Mouse (Mus musculus) layer of hippocampus, postnatal 25 days (tissue): ENCODE measurements at regions not wholly inside any gene's neighbourhood (a gene's known extent, or its start where the extent isn't known, plus 50 kb on each side); places are given as distances from the start of the nearest gene placed in this dataset.

Source experiments
- DNase-seq, 2 experiments: peaks; one replicate each; pipeline ENCODE4 v3.0.0; 2022; ENCODE audit warnings: mixed read lengths in 2 of 2, low spot score in 1 of 2; ENCODE audit errors: extremely low spot score in 1 of 2

DNA sequence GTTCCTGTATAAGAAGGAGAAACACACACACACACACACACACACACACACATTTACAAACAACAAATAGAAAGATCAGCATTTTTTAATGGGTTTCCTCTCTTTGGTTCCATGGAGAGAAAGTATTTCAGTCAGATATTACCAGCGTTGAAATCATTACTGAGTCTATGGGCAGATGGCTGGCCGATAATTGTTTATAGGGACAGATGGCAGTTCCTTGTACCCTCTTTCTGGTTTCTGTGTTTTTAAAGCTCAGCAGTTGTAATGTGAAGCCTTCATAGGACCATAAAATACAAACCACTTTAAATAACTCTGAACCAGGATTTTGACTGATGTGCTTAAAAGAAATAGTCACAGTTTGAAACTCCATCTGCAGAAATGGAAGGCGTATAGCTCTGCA lies 487.5 kb upstream of the Cypt14 start:
- peak in 1 of 2 experiments; percentile 4 for DNase-seq

- no peak for DNase-seq
These were observed 473.2 kb upstream of the Cypt14 start for GRCm38 (mm10) chrX:40336555-40336954.
